Mouse (Mus musculus): ENCODE results near the gene Zfp442.
"Not testable (repeated sequence)": the region's sequence is repeated elsewhere in the genome, so short reads cannot be mapped to it uniquely, and the experiment has no call there.

Zfp442 gene

GRCm38 (mm10) chr2:150451180-150451919 lies at the start of gene Zfp442:
Gene Zfp442 (minus strand): TSS chr2:150451486.
- DNase-seq = peak; percentile 72

- not testable (repeated sequence) for DNase-seq
These were observed 49.1 kb upstream of the Zfp442 start for GRCm38 (mm10) chr2:150500124-150500973.

GRCm38 (mm10) chr2:150493031-150493430 lies 41.7 kb upstream of the Zfp442 start:
- no peak for DNase-seq

- DNase-seq = not testable (repeated sequence)
These were observed 33.9 kb upstream of the Zfp442 start, which contains the start of gene Zfp345 for GRCm38 (mm10) chr2:150484939-150485778. Gene Zfp345 (minus strand): TSS chr2:150485091.

GRCm38 (mm10) chr2:150439084-150439483 lies 12.2 kb downstream of the Zfp442 start:
- not testable (repeated sequence) for DNase-seq

- DNase-seq = not testable (repeated sequence)
These were observed 39.1 kb downstream of the Zfp442 start for GRCm38 (mm10) chr2:150412146-150412545.

- no peak for DNase-seq
These were observed 61.1 kb downstream of the Zfp442 start for GRCm38 (mm10) chr2:150390198-150390597.

- DNase-seq = not testable (repeated sequence)
These were observed 65.7 kb downstream of the Zfp442 start for GRCm38 (mm10) chr2:150385553-150386106.

- no peak for DNase-seq
These were observed 88.4 kb downstream of the Zfp442 start for GRCm38 (mm10) chr2:150362878-150363229.

GRCm38 (mm10) chr2:150362113-150362877 lies 89.0 kb downstream of the Zfp442 start, which contains the start of gene 3300002I08Rik:
Gene 3300002I08Rik (minus strand): TSS chr2:150362765.
- DNase-seq = peak; percentile 83

Measured in cerebellum, adult 11 months (tissue).